Mouse (Mus musculus) thymus, adult 2 months (tissue): ENCODE data around the gene Telo2. TPM values are rescaled to one million over a fixed set of nuclear protein-coding genes. Genes with fewer than 3 reads are reported as not detected.

Experiments
- DNase-seq: peaks from one replicate; pipeline ENCODE4 v3.0.0; 2021
- H3K27ac ChIP-seq: fragments of 200-500 bp; 2 replicates; pipeline ENCODE4 v1.5.1; 2012; ENCODE audit warnings: low read length, control low read depth; ENCODE audit not compliant: control insufficient read depth, insufficient read depth
- H3K27me3 ChIP-seq: fragments of 200-500 bp; 2 replicates; pipeline ENCODE4 v1.6.1; 2012; ENCODE audit warnings: mild to moderate bottlenecking, low read length, moderate library complexity, mixed read lengths; ENCODE audit not compliant: control insufficient read depth, insufficient read depth
- H3K36me3 ChIP-seq: fragments of 200-500 bp; 2 replicates; pipeline ENCODE4 v1.6.1; 2012; ENCODE audit warnings: mild to moderate bottlenecking, low read length, moderate library complexity; ENCODE audit not compliant: control insufficient read depth, insufficient read depth
- H3K4me1 ChIP-seq: fragments of 200-500 bp; replicated peaks from 2 replicates; pipeline ENCODE4 v1.6.1; 2012; ENCODE audit warnings: low read length; ENCODE audit not compliant: control insufficient read depth, insufficient read depth
- H3K4me3 ChIP-seq: fragments of 200-500 bp; 2 replicates; pipeline ENCODE4 v1.5.1; 2012; ENCODE audit warnings: mild to moderate bottlenecking, low read length, control low read depth, moderate library complexity; ENCODE audit not compliant: control insufficient read depth, insufficient read depth
- CTCF ChIP-seq: fragments of 200-500 bp; IDR thresholded peaks from 2 replicates; pipeline ENCODE4 v1.5.1; 2012; ENCODE audit warnings: mild to moderate bottlenecking, control low read depth, low read length, moderate library complexity, borderline replicate concordance; ENCODE audit not compliant: control insufficient read depth, poor library complexity, insufficient read depth; ENCODE audit errors: extremely low read depth
- POLR2A ChIP-seq: fragments of 200-500 bp; IDR thresholded peaks from 2 replicates; pipeline ENCODE4 v1.6.1; 2012; ENCODE audit warnings: mild to moderate bottlenecking, low read length, control low read depth, moderate library complexity; ENCODE audit not compliant: control insufficient read depth, poor library complexity, insufficient read depth; ENCODE audit errors: extremely low read depth
- WGBS: fragments of 180-500 bp; shearing (Covaris S2); methylation state at CpG from one replicate; pipeline ENCODE4 v1.1.7; 2018; 5-methylcytosine and 5-hydroxymethylcytosine counted together
- polyA plus RNA-seq: library from polyadenylated mRNA; depleted of rRNA; stranded (reverse); fragments of >200 nt; gene quantifications from 2 replicates; pipeline ENCODE4 v1.2.3, GENCODE M21; 2012

Gene Telo2
- polyA plus RNA-seq, 1 experiment, result 28.1 TPM

DNA sequence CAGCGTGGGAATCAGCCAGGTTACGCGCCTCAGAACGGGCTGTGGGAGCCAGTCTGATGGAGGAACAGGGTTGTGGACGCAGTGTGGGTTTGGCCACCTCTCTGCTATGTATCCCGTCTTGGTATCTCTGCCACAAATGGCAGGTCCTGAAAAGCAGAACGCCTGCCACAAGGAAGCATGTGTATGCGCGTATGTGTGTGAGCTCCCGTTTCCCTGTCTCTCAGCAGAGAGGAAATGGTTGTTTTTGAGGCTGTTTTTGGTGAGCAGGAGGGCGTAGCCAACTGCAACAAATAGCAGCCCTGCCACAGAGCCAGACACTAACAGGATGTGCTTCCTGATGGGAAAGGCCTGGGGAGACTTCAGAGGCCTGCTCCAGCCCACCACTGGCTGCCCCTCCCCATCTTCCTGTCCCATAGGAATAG lies 34.8 kb downstream of the Telo2 start:
- no peak for DNase-seq
- Histone ChIP-seq H3K27ac (no peak overlapping the region), H3K27me3 (no peaks in the 10 kb centered on the region), H3K36me3 (no peaks in the 10 kb centered on the region), H3K4me1 (no peaks in the 10 kb centered on the region), H3K4me3 (no peak overlapping the region)
- no peak for TF ChIP-seq POLR2A
- no peak for TF ChIP-seq CTCF
- WGBS, result 80% methylated on average over 11 of the region's 11 CpGs

DNA sequence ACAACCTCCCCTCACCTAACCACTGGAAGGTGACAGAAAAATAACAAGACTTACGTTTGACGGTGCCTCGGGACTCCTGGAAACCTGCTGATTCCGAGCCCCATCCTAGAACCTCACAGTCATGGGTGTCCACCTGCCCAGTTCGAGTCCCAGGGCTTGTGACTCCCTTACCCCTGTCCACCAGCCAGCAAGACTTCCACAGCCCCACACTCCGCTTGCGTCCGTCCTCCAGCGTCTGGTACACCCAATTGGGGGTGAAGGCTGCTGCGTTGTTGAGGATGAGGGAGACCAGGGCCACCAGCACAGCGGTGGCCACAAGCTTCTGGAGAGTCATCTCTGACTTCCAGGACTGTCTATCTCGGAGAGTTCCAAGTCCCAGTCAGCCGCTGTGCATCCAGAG lies 35.6 kb downstream of the Telo2 start:
- no peaks in the 10 kb centered on the region for H3K4me1 ChIP-seq
- DNase-seq, result no peak
- 95% methylated on average over 13 of the region's 13 CpGs for WGBS
- no peaks in the 10 kb centered on the region for H3K36me3 ChIP-seq
- no peak overlapping the region; the same call in 1 of the 2 replicates for H3K4me3 ChIP-seq
- TF ChIP-seq POLR2A, result no peak
- no peak for TF ChIP-seq CTCF
- H3K27me3 ChIP-seq, result no peaks in the 10 kb centered on the region
- no peak overlapping the region for H3K27ac ChIP-seq

DNA sequence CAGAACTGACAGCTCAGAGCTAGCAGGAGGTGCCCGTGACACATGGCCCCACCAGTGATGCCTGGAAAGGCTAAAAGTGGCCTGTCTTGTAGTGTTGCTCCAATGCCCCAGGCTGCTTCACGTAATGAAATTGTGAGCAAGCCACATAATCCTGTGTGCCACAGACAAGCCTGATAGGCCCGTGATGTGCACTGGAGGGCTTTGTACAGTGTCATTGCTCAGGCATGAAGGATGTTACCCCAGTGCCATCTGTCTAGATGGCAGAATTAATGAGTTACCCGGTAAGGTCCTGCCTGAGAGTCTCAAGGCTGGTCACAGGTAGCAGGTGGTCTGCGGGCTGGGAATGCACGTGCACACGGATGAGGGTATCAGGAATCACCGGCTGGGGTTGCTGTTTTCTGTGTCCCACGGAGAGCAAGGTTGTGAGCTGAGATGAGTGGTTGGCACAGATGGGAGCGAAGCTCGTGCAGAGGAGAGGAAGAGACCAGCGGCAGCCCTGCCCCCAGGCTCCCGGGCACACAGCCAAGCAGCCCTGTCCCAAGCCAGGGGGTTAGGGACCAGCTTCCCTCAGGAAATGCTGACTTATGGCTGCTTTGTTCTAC lies 37.9 kb downstream of the Telo2 start:
- no peak for TF ChIP-seq POLR2A
- TF ChIP-seq CTCF, result no peak
- Histone ChIP-seq H3K4me1 (no peaks in the 10 kb centered on the region), H3K4me3 (no peak overlapping the region), H3K27me3 (no peaks in the 10 kb centered on the region), H3K27ac (no peak overlapping the region), H3K36me3 (no peaks in the 10 kb centered on the region)
- DNase-seq, result no peak
- WGBS, result 36% methylated on average over 13 of the region's 13 CpGs

DNA sequence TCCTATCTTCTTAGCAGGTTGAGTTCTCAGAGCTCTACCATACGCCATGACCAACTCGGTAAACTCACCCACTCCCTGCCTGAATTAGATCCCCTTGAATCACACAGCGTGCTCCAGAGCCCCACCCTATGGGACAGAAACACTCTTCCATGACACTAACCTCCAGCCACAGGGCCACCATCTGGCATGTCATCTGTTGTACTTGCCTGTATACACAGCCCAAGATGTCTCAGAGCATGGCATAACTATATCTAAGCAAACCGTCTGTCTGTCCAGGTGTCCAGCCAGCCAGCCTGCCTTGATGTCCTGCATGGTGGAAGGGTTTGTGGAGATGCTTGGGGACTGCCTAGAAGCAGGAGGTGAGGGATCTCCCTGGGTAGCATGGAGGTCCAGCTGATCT lies 38.9 kb downstream of the Telo2 start:
- Histone ChIP-seq H3K36me3 (no peaks in the 10 kb centered on the region), H3K4me1 (no peaks in the 10 kb centered on the region), H3K27me3 (no peaks in the 10 kb centered on the region), H3K4me3 (no peak overlapping the region), H3K27ac (no peak overlapping the region)
- no peak for DNase-seq
- TF ChIP-seq POLR2A (no peak), CTCF (no peak)
- WGBS, result 94% methylated on average over 4 of the region's 4 CpGs

DNA sequence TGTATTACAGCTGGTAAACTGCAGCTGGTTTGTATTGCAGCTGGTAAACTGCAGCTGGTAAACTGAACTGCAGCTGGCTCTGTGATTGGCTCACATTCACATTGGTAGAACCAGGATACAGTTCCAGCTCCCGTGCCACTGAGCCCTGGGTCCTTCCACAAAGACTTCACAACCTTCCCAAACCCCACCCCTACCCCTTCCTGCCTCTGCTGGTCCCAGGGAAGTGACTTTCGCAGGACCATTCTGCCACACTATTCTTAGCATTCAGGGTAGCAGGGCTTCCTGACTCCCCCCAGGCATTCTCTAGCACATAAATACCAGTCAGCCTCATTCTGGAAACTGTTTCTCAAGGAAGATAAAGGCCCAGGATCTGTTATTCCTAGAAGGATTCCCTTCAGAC lies 47.1 kb downstream of the Telo2 start:
- Histone ChIP-seq H3K27me3 (no peaks in the 10 kb centered on the region), H3K4me1 (no peaks in the 10 kb centered on the region), H3K4me3 (no peak overlapping the region), H3K36me3 (no peaks in the 10 kb centered on the region), H3K27ac (no peak overlapping the region)
- no peak for TF ChIP-seq CTCF
- TF ChIP-seq POLR2A, result no peak
- WGBS, result 76% methylated on average over 2 of the region's 2 CpGs
- DNase-seq, result no peak

DNA sequence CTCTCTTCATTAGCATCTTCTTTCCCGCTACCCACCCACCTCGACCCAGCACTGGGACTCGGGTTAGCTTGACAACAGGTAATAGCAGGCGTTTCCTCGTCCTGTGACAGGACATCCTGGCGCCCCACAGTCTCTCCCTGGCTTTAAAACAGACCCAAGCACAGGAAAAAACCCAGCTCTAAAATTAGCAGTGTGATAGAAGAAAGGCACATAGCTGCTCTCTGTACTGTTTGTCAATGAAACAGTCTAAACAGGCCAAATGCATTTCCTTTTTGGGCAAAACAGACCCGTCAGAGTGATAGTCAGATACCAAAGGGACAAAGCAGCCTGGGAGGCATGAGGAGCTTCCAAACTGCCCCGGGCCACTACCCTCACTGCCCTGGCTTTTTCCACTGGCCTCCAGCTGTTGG lies 48.3 kb downstream of the Telo2 start:
- Histone ChIP-seq H3K4me1 (no peaks in the 10 kb centered on the region), H3K27ac (no peak overlapping the region), H3K36me3 (no peaks in the 10 kb centered on the region), H3K4me3 (no peak overlapping the region), H3K27me3 (no peaks in the 10 kb centered on the region)
- TF ChIP-seq POLR2A (no peak), CTCF (no peak)
- WGBS, result 66% methylated on average over 8 of the region's 8 CpGs
- DNase-seq, result no peak

DNA sequence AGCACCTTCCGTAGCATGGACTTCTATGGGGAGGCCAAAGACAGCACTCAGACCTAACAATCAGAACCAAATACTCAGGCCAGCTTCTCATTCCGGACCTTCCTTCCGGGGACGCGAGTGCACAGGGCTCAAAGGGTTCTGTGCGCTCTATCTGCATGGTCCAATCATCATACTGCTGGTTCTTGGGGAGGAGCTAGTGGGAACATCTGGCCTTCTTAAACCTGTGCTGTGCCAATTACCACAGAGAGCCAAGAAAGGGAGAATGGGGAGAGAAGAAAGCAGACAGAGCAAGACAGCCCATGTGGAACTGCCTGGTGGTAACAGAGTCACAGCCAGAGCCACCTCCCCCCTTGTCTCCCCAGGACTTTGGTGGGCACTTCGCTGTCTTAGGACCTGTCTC lies 49.2 kb downstream of the Telo2 start:
- no peaks in the 10 kb centered on the region for H3K27me3 ChIP-seq
- WGBS, result 96% methylated on average over 7 of the region's 7 CpGs
- TF ChIP-seq CTCF, result no peak
- no peak for TF ChIP-seq POLR2A
- H3K36me3 ChIP-seq, result no peaks in the 10 kb centered on the region
- H3K27ac ChIP-seq, result no peak overlapping the region
- H3K4me1 ChIP-seq, result no peaks in the 10 kb centered on the region
- H3K4me3 ChIP-seq, result no peak overlapping the region
- no peak for DNase-seq
